Mouse (Mus musculus) C2C12 (cell line): ENCODE measurements around the gene Psme2.

Source experiments
- CTCF ChIP-seq: IDR thresholded peaks from one replicate; pipeline ENCODE4 v1.5.1; 2011; ENCODE audit not compliant: control insufficient read depth, insufficient read depth, insufficient read length
- MYOG ChIP-seq: IDR thresholded peaks from one replicate; pipeline ENCODE4 v1.6.1; 2011; ENCODE audit not compliant: control insufficient read depth, insufficient read length; ENCODE audit errors: extremely low read depth
- USF1 ChIP-seq: IDR thresholded peaks from one replicate; pipeline ENCODE4 v1.6.1; 2011; ENCODE audit warnings: low read depth, mild to moderate bottlenecking, control low read depth, moderate library complexity

DNA sequence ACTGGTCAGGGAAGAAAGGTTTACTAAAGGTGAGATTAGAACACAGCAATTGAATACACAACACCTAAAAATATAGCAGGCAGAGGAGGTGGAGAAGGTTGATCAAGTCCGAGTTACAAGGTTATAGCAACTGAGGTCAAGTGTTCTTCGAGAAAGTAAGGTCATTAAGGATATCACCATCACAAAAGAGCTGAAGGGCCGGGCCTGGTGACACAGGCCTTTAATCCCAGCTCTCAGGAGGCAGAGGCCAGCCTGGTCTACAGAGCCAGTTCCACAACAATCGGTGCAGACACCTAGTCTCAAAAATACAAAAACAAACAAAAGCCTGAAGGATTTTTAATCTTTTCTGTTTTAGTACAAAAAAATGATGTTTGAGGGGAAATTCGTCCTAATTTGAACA is 39.6 kb downstream of the Psme2 start:
- TF ChIP-seq CTCF (no peak), USF1 (no peak), MYOG (no peak)
